Mouse (Mus musculus): ENCODE measurements around the gene Bud23.
"Not testable (repeated sequence)": the region's sequence is repeated elsewhere in the genome, so short reads cannot be mapped to it uniquely, and the experiment has no call there.

DNA sequence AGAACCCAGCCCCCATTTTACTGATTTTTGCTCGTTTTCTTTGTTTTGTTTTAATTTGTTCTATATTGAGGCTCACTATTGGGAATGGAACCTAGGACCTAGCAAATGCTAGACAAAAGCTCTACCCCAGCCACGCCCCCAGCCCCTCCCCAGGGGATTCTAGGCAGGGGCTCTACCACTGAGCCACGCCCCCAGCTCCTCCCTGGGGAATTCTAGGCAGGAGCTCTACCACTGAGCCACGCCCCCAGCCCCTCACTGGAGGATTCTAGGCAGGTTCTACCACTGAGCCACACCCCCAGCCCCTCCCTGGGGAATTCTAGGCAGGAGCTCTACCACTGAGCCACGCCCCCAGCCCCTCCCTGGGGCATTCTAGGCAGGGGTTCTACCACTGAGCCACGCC, 15.5 kb downstream of the Bud23 start:
- not testable (repeated sequence) for TF ChIP-seq CTCF (IDR thresholded peaks at IDR 0.05; ENCODE audit: borderline replicate concordance, control insufficient read depth, extremely low read depth, insufficient read depth, low read length, poor library complexity); POLR2A (IDR thresholded peaks at IDR 0.05; ENCODE audit: control insufficient read depth, extremely low read depth, insufficient read depth, low read length, poor library complexity)
